Mouse (Mus musculus) adrenal gland, adult 8-10 months (tissue): ENCODE measurements around the gene Cnga4. TPM values are rescaled to one million over a fixed set of nuclear protein-coding genes. Genes with fewer than 3 reads are reported as not detected.
"Not testable (repeated sequence)": the region's sequence is repeated elsewhere in the genome, so short reads cannot be mapped to it uniquely, and the experiment has no call there.

Source experiments
- DNase-seq: peaks from one replicate; pipeline ENCODE4 v3.0.0; 2022
- total RNA-seq, 4 experiments: library from RNA; stranded (reverse); gene quantifications; 2 replicates each; pipeline ENCODE4 v1.2.4; 2022

Gene Cnga4
- total RNA-seq, 4 experiments from 2014 or later = not detected

GRCm38 (mm10) chr7:105416529-105416928, 12.2 kb downstream of the Cnga4 start:
- DNase-seq = no peak

GRCm38 (mm10) chr7:105418106-105418505, 13.7 kb downstream of the Cnga4 start:
- no peak for DNase-seq

- DNase-seq = no peak
These were observed 16.5 kb downstream of the Cnga4 start for GRCm38 (mm10) chr7:105420903-105421302.

- DNase-seq = no peak
These were observed 20.0 kb downstream of the Cnga4 start for GRCm38 (mm10) chr7:105424368-105424767.

GRCm38 (mm10) chr7:105425424-105426043, 21.2 kb downstream of the Cnga4 start, which contains the start of gene Cckbr:
TSS of gene Cckbr (plus strand) at chr7:105425731.
- DNase-seq = no peak

- DNase-seq = no peak
These were observed 21.7 kb downstream of the Cnga4 start for GRCm38 (mm10) chr7:105426051-105426450.

- no peak for DNase-seq
These were observed 27.7 kb downstream of the Cnga4 start for GRCm38 (mm10) chr7:105432058-105432457.

GRCm38 (mm10) chr7:105433859-105434258, 29.5 kb downstream of the Cnga4 start:
- no peak for DNase-seq

GRCm38 (mm10) chr7:105434798-105435197, 30.4 kb downstream of the Cnga4 start:
- DNase-seq = no peak

GRCm38 (mm10) chr7:105437979-105438772, 33.8 kb downstream of the Cnga4 start:
- DNase-seq = no peak

GRCm38 (mm10) chr7:105441426-105441825, 37.1 kb downstream of the Cnga4 start:
- no peak for DNase-seq

- no peak for DNase-seq
These were observed 40.7 kb downstream of the Cnga4 start for GRCm38 (mm10) chr7:105445076-105445475.

- DNase-seq = not testable (repeated sequence)
These were observed 49.0 kb downstream of the Cnga4 start for GRCm38 (mm10) chr7:105453345-105453744.

Other genes with a start within 250 kb of the Cnga4 start
- not detected for gene Olfr684, start 240.9 kb upstream of the Cnga4 start, total RNA-seq
- not detected for gene Olfr685, start 218.6 kb upstream of the Cnga4 start, total RNA-seq
- gene Olfr686, start 197.1 kb upstream of the Cnga4 start, total RNA-seq = not detected
- gene Olfr688, start 116.5 kb upstream of the Cnga4 start, total RNA-seq = not detected
- gene Olfr689, start 93.4 kb upstream of the Cnga4 start, total RNA-seq = not detected
- not detected for gene Olfr690, start 70.5 kb upstream of the Cnga4 start, total RNA-seq
- under 1 TPM in 1 of 4 experiments, not detected in 3; 0.15 TPM for gene Olfr691, start 62.3 kb upstream of the Cnga4 start, total RNA-seq
- gene Olfr692, start 36.3 kb upstream of the Cnga4 start, total RNA-seq = not detected
- not detected for gene Gm5901, start 29.5 kb upstream of the Cnga4 start, total RNA-seq
- gene Fam160a2, start 4.5 kb upstream of the Cnga4 start, total RNA-seq = 10 to 100 TPM; 28.5 to 34.9 (median 32.1) TPM
- under 1 TPM in 2 of 4 experiments, not detected in 2; 0.13 to 0.15 TPM for gene Cckbr, start 21.2 kb downstream of the Cnga4 start, total RNA-seq
- 10 to 100 TPM; 59.4 to 66.5 (median 60.9) TPM for gene Cavin3, start 77.7 kb downstream of the Cnga4 start, total RNA-seq
- 10 to 100 TPM; 47.3 to 54.3 (median 51.8) TPM for gene Smpd1, start 149.8 kb downstream of the Cnga4 start, total RNA-seq
- gene Apbb1, start 177.1 kb downstream of the Cnga4 start, total RNA-seq = 10 to 100 TPM; 17.3 to 30.8 (median 24.3) TPM
- 1 to 10 TPM in 1 of 4 experiments, under 1 TPM in 3; 0.52 to 1.3 (median 0.72) TPM for gene Hpx, start 195.6 kb downstream of the Cnga4 start, total RNA-seq
- 10 to 100 TPM; 24.0 to 50.0 (median 38.6) TPM for gene Trim3, start 229.0 kb downstream of the Cnga4 start, total RNA-seq
- 100 to 1,000 TPM in 3 of 4 experiments, 10 to 100 TPM in 1; 73.6 to 158 (median 103) TPM for gene Timm10b, start 235.5 kb downstream of the Cnga4 start, total RNA-seq
- gene Arfip2, start 235.8 kb downstream of the Cnga4 start, total RNA-seq = 10 to 100 TPM; 50.6 to 93.3 (median 68.0) TPM
- gene Gm45799, start 236.0 kb downstream of the Cnga4 start, total RNA-seq = 10 to 100 TPM in 1 of 4 experiments, 1 to 10 TPM in 3; 6.4 to 14.4 (median 8.2) TPM
- 1 to 10 TPM; 3.1 to 5.1 (median 4.0) TPM for gene Dnhd1, start 246.3 kb downstream of the Cnga4 start, total RNA-seq